Mouse (Mus musculus) kidney, adult 11 months (tissue): ENCODE measurements around the gene Ska3.

Experiments
- DNase-seq: peaks from one replicate; pipeline ENCODE4 v3.0.0; 2022

Ska3 gene

DNA sequence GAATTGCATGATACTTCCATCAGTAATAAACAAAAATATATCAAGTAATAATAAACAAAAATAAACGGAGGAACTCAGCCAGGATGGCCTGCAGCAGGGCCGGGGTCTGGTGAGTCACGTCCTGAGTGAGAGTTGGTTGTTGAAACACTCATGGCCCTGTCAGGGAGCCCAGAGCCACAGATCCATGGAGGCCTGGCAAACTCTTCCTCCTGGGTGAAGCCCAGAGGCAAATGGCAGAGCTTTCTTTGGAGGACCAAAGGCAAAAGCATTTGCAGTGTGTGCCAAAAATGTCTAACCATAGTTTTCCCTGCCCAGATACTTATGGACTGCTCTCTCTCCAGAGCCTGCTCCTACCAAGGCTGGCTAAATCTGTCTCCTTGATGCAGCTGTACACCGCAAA, 34.8 kb downstream of the Ska3 start:
- no peak for DNase-seq

DNA sequence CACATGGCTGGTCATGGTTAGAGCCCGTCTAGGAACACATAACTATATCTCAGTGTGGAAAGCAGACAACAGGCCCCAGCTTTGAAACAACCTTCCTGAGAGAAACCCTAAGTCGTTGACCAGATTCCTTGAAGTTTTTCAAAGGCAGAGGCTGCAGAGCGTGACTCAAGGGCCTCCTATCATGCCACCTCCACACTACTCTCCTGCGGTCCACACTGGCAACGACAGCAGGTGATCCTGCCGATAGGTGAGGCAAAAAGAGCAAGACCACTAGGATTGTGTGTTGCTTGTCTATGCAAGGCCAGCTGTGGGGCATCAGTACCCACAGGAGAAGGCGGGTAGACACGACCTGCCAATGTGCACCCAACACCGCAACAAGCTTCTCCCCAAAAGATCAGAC, 36.2 kb downstream of the Ska3 start:
- DNase-seq, result no peak

DNA sequence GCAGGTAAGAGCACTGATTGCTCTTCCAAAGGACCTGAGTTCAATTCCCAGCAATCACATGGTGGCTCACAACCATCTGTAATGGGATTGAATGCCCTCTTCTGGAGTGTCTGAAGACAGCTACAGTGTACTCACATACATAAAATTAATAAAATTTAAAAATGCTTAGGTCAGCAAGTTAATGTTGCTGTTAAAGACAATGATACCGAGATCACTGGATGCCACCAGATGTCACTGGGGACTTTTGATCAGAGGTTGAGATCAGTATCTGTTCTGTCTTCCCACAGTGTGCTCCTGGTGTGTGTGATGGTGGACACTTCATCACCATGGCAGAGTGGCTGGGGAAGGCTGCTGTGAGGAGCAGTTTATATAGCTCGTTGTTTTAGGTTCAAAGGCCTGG, 36.7 kb downstream of the Ska3 start:
- no peak for DNase-seq

DNA sequence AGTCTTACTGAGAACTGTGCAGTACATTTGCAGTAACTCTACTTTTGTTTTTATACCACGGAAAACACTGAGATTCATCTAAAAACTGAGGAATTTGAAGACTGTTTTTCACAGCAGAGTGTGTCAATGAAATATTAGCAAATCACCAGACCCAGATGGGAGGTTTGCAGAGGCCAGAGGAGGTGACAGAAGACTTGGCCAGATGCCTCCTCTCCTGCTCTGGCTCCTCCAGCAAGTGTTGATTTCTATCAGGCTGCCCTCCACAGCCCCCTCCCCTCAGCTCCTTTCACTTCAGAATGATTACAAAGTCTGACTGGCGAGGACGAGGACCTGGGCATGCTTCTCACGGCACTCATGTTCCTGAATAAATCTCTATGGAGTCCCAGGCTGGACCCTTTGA, 38.6 kb downstream of the Ska3 start:
- DNase-seq, result no peak

DNA sequence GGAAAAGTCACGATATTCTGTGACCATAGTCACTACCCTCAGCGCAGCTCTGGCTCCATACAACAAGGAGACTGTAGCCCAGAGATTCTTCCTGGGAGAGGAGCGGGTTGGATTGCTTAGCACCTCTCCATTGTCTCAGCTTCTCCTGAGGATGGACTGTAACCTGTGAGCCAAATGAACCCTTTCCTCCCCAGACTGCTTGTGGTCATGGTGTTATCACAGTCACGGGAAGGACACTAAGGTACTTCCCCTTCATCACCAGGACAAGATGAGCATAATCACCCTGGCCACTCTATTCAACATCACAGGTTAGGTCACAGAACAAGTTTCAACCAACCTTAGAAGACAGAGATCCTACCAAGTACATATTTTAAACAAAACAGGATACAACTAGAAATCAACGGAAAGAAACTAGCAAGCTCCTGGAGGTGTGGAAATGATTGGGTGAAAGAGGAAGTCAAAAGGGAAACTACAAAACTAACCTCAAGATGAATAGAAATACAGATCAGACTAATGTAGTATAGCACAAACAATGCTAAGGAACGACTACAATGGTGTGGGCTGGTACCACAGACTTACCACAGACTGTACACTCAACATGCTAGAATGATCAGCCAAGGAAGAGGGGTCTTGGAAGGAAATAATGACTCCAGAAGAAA, 53.7 kb downstream of the Ska3 start:
- no peak for DNase-seq

DNA sequence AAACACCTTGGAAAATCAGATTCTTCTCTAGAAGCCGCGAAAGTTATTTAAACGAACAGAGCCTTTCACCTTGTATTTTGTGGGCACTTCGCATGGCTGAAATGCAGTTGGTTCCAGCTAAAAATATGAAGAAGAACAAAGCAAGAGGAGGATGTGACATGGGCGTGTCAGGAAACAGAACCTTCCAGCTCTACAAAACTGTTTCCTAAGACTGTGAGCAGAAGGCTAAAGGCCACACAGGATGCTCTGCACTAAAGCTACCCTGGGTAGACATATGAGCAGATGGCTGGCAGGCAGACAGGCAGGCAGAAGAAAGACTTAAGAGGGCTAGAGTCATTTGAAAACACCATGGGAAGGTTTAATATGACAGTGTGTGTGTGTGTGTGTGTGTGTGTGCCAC, 56.9 kb downstream of the Ska3 start:
- DNase-seq, result no peak

DNA sequence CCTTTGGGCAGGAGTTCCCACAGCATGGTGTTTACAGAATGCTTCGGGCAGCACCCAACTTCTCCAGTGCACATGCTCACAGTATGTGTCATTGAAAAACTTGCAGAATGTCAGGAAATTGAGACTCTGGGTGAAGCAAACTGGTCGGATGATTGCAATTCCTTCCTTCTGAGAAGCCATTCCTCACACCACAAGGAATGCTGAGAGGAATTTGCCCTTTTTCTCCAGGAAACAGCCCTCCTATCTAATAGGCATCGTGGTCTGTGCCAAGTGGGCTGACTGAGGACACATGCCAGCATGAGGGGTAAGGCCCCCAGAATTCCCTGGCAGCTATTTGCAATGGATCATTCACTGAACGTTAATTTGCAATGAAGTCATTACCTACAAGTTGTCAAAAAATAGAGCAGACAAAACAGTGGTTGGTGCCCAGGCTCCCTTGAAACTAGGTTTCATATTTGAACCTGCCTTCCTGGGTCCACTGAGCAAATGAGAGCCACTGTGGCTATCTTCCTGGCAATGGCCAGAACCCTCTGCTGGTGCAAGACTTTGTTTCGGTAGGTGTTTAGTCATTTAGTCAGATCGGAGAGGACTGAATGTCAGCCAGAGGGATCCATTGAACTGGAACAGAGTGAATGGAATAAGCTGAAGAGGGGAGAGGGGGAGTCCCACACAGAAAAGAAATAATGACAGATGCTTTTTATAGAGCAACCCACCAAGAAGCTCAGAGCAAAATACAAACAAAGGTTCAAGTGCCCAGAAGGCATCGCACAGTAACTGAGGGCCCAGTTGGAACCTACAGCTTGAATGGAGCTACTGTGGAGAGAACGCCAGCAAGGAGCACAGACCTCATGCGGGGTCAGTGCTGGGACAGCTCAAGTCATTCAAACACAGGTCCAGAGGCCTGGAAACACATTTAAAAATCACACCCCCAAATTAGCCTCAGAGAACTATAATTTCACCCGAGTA, 65.3 kb downstream of the Ska3 start:
- DNase-seq, result no peak

DNA sequence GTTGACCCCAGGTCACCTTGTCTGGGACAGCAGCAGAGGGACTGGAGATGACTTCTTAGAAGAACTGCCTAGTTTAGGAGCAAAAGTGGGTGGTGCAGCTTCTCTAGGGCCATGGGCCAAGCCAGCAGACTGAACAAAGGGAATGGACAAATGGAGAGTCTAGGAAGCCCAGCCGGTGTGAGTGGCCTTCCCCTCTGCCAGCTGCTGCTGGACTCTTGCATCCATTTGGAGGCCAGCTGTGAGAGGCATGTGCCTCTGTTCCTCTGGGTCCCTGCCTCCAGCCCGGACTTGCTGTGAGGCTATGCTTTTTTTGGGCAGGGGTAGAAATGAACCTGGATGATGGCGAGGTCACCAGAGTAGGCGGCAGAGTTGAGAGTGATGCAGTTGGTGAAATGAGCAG, 67.7 kb downstream of the Ska3 start, which contains the start of gene Lats2:
Lats2 (minus strand) TSS at position 152 of the 400 bp plus-strand sequence.
- no peak for DNase-seq
